Mouse (Mus musculus) heart, postnatal 0 days (tissue): ENCODE measurements around the gene Homer3.

Experiments
- CTCF ChIP-seq: IDR thresholded peaks from 2 replicates; pipeline ENCODE4 v1.5.1; 2016; ENCODE audit warnings: antibody characterized with exemption, control low read depth, low read depth
- EP300 ChIP-seq: IDR thresholded peaks from 2 replicates; pipeline ENCODE4 v1.6.1; 2016; ENCODE audit warnings: antibody characterized with exemption, low read depth

DNA sequence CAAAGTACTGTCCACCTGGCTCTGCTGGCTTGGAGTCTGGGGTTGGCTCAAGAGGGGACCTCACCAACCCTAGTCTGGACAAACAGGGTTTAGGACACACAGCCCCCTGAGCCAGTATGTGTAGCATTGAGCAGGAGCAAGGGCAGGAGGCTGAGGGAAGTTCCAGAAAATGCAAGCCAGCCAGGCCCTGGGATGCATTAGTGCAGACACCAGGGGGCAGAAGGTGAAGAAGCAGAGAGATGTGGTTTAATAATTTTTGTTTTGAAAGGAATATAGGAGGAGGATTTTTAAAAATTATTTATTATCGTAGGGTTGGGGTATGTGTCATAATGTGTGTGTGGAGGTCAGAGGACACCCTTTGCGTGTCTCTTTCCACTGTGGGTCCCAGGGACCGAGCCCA lies 41.1 kb downstream of the Homer3 start:
- TF ChIP-seq CTCF (peak; percentile 24), EP300 (no peak)
